Mouse (Mus musculus) left cerebral cortex, postnatal 36 days (tissue): ENCODE measurements at regions not wholly inside any gene's neighbourhood (a gene's known extent, or its start where the extent isn't known, plus 50 kb on each side); places are given as distances from the start of the nearest gene placed in this dataset.
"Not testable (repeated sequence)": the region's sequence is repeated elsewhere in the genome, so short reads cannot be mapped to it uniquely, and the experiment has no call there.

Experiments
- DNase-seq, 2 experiments: peaks; one replicate each; pipeline ENCODE4 v3.0.0; 2021 to 2022; ENCODE audit warnings: low spot score in 2 of 2, mixed read lengths in 1 of 2
- intact Hi-C: fragments of 180-260 bp; cut with DNase I; formaldehyde crosslinking; loops from one replicate; pipeline ENCODE4 v1.15.1; 2025

GRCm38 (mm10) chrX:5080458-5080857 lies 128.5 kb downstream of the Btbd35f27 start:
- intact Hi-C loops, DNase-seq: not testable (repeated sequence)

DNA sequence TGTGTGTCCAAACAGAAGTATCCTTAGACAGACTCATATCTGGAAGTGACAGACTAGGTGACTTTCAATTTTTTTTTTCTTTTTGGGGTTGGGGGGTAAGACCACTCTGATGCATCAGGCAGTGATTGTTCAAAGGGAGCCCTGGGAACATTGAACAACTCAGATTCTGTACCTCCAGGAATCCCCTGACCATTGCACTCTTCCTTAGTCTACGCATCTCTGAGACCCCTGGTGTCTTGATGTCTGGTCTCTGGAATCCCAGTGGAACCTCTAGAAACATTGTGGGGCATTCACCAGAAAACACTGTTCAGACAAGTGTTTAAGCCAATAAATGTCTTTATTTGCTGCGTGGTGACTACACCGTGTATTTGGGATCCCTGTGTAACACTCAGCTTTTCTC lies 129.4 kb downstream of the Btbd35f27 start:
- intact Hi-C loops: not testable (repeated sequence)

More for the DNA sequence above, 129.4 kb downstream of the Btbd35f27 start:
- peak in 1 of 2 experiments; percentile 3 for DNase-seq
